Mouse (Mus musculus) kidney, postnatal 0 days (tissue): Measurements from ENCODE around the gene Kncn. TPM values are rescaled to one million over a fixed set of nuclear protein-coding genes. Genes with fewer than 3 reads are reported as not detected.

Source experiments
- ATAC-seq: fragments of 200-750 bp; cut with Nextera tagmentation; replicated peaks from 2 replicates; pipeline ENCODE4 v1.8.0; 2017; ENCODE audit warnings: low read depth, moderate number of reproducible peaks, moderate TSS enrichment, moderate library complexity; ENCODE audit not compliant: low FRiP score
- DNase-seq: peaks from one replicate; pipeline ENCODE4 v3.0.0-alpha.2; 2016; ENCODE audit warnings: low spot score
- H3K27ac ChIP-seq: fragments of 300-500 bp; sonication (generic); 2 replicates; pipeline ENCODE4 v1.5.1; 2014; ENCODE audit warnings: mild to moderate bottlenecking
- H3K27me3 ChIP-seq: fragments of 300-500 bp; sonication (generic); 2 replicates; pipeline ENCODE4 v1.6.1; 2014; ENCODE audit warnings: low read length, mixed read lengths; ENCODE audit not compliant: insufficient read depth
- H3K36me3 ChIP-seq: fragments of 300-500 bp; sonication (generic); 2 replicates; pipeline ENCODE4 v1.6.1; 2014; ENCODE audit warnings: low read length, mixed read lengths; ENCODE audit not compliant: insufficient read depth
- H3K4me1 ChIP-seq: fragments of 300-500 bp; sonication (generic); replicated peaks from 2 replicates; pipeline ENCODE4 v1.6.1; 2014; ENCODE audit warnings: antibody characterized with exemption, low read length, mixed read lengths; ENCODE audit not compliant: insufficient read depth
- H3K4me2 ChIP-seq: fragments of 300-500 bp; sonication (generic); 2 replicates; pipeline ENCODE4 v1.6.1; 2014; ENCODE audit warnings: mild to moderate bottlenecking, low read length, moderate library complexity, mixed read lengths
- H3K4me3 ChIP-seq: fragments of 300-500 bp; sonication (generic); replicated peaks from 2 replicates; pipeline ENCODE4 v1.5.1; 2014; ENCODE audit warnings: low read depth, low read length
- H3K9ac ChIP-seq: fragments of 300-500 bp; sonication (generic); 2 replicates; pipeline ENCODE4 v1.6.1; 2014; ENCODE audit warnings: low read depth, low read length
- H3K9me3 ChIP-seq: fragments of 300-500 bp; sonication (generic); replicated peaks from 2 replicates; pipeline ENCODE4 v1.6.1; 2016; ENCODE audit warnings: low read length, inconsistent platforms, mixed read lengths
- CTCF ChIP-seq: IDR thresholded peaks from 2 replicates; pipeline ENCODE4 v1.5.1; 2016; ENCODE audit warnings: antibody characterized with exemption, low read depth, mild to moderate bottlenecking, moderate library complexity
- WGBS: fragments of 180-500 bp; shearing (Covaris S2); extraction: QIAGEN DNeasy Blood & Tissue Kit; methylation state at CpG from one replicate; pipeline ENCODE4 v1.1.7; 2014; 5-methylcytosine and 5-hydroxymethylcytosine counted together
- polyA plus RNA-seq: library from polyadenylated mRNA; unstranded; fragments of >200 nt; fragmentation: Nextera tagmentation; extraction: Ambion mirVana; gene quantifications from 2 replicates; pipeline ENCODE4 v1.2.1, GENCODE M21; 2015

Gene Kncn
- polyA plus RNA-seq, 1 experiment from 2014 or later, result 0.05 TPM

GRCm38 (mm10) chr4:115869512-115870210 is 14.5 kb upstream of the Kncn start:
- ATAC-seq, result no peak
- H3K9me3 ChIP-seq, result no peaks in the 10 kb centered on the region
- H3K4me2 ChIP-seq, result no peak overlapping the region
- no peak overlapping the region for H3K27ac ChIP-seq
- peaks cover 15% of the 10 kb centered on the region; the same call in 1 of the 2 replicates for H3K36me3 ChIP-seq
- no peak overlapping the region for H3K4me3 ChIP-seq
- H3K4me1 ChIP-seq, result no peaks in the 10 kb centered on the region
- no peak for DNase-seq
- no peak overlapping the region for H3K9ac ChIP-seq
- WGBS, result 37% methylated on average over 16 of the region's 16 CpGs
- no peaks in the 10 kb centered on the region for H3K27me3 ChIP-seq
- TF ChIP-seq CTCF, result no peak

- TF ChIP-seq CTCF, result no peak
- DNase-seq (no peak), ATAC-seq (no peak)
- Histone ChIP-seq H3K27me3 (no peaks in the 10 kb centered on the region), H3K27ac (no peak overlapping the region), H3K4me1 (no peaks in the 10 kb centered on the region), H3K4me3 (no peak overlapping the region), H3K36me3 (peaks cover 15% of the 10 kb centered on the region; the same call in 1 of the 2 replicates), H3K9me3 (no peaks in the 10 kb centered on the region), H3K9ac (no peak overlapping the region), H3K4me2 (no peak overlapping the region)
- WGBS, result 83% methylated on average over 3 of the region's 3 CpGs
These were observed 11.0 kb upstream of the Kncn start for GRCm38 (mm10) chr4:115873231-115873630.

DNA sequence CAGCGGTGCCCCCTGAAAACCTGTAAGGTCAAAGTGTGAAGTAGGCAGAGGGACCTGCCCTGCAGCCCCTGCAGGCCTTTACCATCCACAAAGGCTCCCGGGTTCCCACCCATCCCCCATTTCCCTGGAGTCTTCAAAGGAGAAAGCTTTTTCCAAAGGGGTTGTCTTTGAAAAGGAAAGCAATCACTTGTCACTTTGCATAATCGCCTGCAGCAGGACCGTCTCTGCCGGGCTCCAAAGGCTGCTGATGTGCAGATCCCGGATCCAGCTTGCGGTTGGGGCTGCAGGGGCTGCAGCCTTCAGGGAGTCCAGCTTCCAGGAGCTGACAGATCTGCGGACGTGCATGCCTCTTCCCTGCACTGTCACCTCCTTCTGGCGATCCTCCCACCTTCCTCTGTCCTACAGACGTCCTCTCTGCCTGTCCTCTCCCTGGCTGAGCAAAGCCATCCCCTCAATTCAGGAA is 6.0 kb upstream of the Kncn start:
- ATAC-seq, result no peak
- 5% methylated on average over 11 of the region's 11 CpGs for WGBS
- TF ChIP-seq CTCF, result no peak
- Histone ChIP-seq H3K4me1 (no peaks in the 10 kb centered on the region), H3K36me3 (peaks cover 10% of the 10 kb centered on the region; the same call in 1 of the 2 replicates), H3K4me2 (0 out of 2 replicates have a peak overlapping the region, but pooled peaks have one; percentile 21), H3K9me3 (no peaks in the 10 kb centered on the region), H3K27me3 (no peaks in the 10 kb centered on the region), H3K27ac (no peak overlapping the region), H3K4me3 (no peak overlapping the region), H3K9ac (no peak overlapping the region)
- DNase-seq, result peak; percentile 20

DNA sequence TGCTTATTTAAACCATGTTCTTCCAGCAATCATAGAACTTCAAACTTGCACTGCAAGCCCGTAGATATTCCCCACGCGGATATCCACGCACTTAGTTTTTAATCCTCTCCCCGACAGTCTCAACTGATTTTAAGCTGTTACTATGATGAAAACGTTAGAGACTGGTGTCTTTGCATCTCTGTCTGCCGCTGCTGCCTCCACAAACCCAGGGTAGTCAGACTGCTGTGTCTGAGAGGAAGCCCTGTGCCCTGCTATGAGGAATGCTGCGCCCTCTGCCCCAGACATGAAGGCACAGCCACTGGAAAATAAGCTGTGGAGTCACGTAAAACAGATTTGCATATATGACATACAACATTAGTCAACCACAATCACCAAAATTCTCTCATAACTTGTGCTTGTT is 5.4 kb upstream of the Kncn start:
- 50% methylated on average over 9 of the region's 9 CpGs for WGBS
- H3K4me2 ChIP-seq, result no peak overlapping the region
- no peak for TF ChIP-seq CTCF

GRCm38 (mm10) chr4:115881183-115881582 is 3.0 kb upstream of the Kncn start:
- WGBS, result 12% methylated on average over 1 of the region's 1 CpGs
- H3K36me3 ChIP-seq, result no peaks in the 10 kb centered on the region
- H3K4me1 ChIP-seq, result no peaks in the 10 kb centered on the region
- no peak overlapping the region for H3K4me3 ChIP-seq
- no peak for TF ChIP-seq CTCF
- DNase-seq, result no peak
- H3K27ac ChIP-seq, result no peak overlapping the region
- H3K27me3 ChIP-seq, result no peaks in the 10 kb centered on the region
- no peak overlapping the region for H3K9ac ChIP-seq
- H3K4me2 ChIP-seq, result no peak overlapping the region
- no peak for ATAC-seq
- no peaks in the 10 kb centered on the region for H3K9me3 ChIP-seq

More for the DNA sequence above, 5.4 kb upstream of the Kncn start:
- H3K27ac ChIP-seq, result no peak overlapping the region
- DNase-seq (no peak), ATAC-seq (no peak)
- no peaks in the 10 kb centered on the region for H3K4me1 ChIP-seq
- no peak overlapping the region for H3K9ac ChIP-seq
- H3K9me3 ChIP-seq, result no peaks in the 10 kb centered on the region
- peaks cover 4% of the 10 kb centered on the region; the same call in 1 of the 2 replicates for H3K36me3 ChIP-seq
- H3K4me3 ChIP-seq, result no peak overlapping the region
- no peaks in the 10 kb centered on the region for H3K27me3 ChIP-seq

- ATAC-seq, result no peak
- 57% methylated on average over 4 of the region's 4 CpGs for WGBS
These were observed 2.0 kb upstream of the Kncn start for GRCm38 (mm10) chr4:115882195-115882594.

More at GRCm38 (mm10) chr4:115882195-115882594, 2.0 kb upstream of the Kncn start:
- no peak for TF ChIP-seq CTCF
- no peaks in the 10 kb centered on the region for H3K36me3 ChIP-seq
- H3K27me3 ChIP-seq, result no peaks in the 10 kb centered on the region
- no peak for DNase-seq
- no peaks in the 10 kb centered on the region for H3K4me1 ChIP-seq
- H3K4me3 ChIP-seq, result no peak overlapping the region
- no peak overlapping the region for H3K27ac ChIP-seq
- no peak overlapping the region for H3K4me2 ChIP-seq
- no peaks in the 10 kb centered on the region for H3K9me3 ChIP-seq
- no peak overlapping the region for H3K9ac ChIP-seq
